Mouse (Mus musculus) kidney, postnatal 25 days (tissue): ENCODE results near the gene Sart3.
A peak's percentile ranks its signal among the peaks of the same experiment; 100 is the strongest.

Experiments used
- DNase-seq, 2 experiments: peaks; one replicate each; pipeline ENCODE4 v3.0.0; 2021; ENCODE audit warnings: mixed read lengths in 2 of 2

The Sart3 gene

DNA sequence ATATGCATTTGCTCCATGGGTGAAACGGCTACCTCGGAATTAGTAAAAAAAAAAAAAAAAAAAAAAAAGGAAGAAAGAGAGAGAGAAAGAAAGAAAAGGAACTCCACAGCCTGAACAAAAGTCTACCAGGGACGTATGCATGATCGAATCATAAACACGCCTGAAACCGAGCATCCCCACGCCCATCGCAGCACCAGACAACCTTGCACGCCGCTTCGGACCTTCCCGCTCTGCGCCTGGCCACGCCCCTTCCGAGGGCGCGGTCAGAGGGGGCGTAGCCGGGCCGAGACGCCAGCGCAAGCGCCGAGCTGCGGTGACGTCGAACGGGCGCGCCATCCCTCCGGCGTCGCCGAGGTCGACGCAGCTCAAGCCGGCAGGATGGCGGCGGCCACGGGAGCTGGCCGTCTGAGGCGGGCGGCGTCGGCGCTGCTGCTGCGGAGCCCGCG lies at the start of gene Sart3, which contains the start of gene Iscu:
Gene Sart3 (minus strand): TSS at position 61 of the 446 bp plus-strand sequence.
Gene Iscu (plus strand): TSS at position 299 of the 446 bp plus-strand sequence.
- DNase-seq: peak; percentile 91 to 97

GRCm38 (mm10) chr5:113818572-113818971 lies 46.3 kb upstream of the Sart3 start:
- DNase-seq: no peak

GRCm38 (mm10) chr5:113815638-113816152 lies 43.4 kb upstream of the Sart3 start:
- peak; percentile 72 to 79 for DNase-seq

DNA sequence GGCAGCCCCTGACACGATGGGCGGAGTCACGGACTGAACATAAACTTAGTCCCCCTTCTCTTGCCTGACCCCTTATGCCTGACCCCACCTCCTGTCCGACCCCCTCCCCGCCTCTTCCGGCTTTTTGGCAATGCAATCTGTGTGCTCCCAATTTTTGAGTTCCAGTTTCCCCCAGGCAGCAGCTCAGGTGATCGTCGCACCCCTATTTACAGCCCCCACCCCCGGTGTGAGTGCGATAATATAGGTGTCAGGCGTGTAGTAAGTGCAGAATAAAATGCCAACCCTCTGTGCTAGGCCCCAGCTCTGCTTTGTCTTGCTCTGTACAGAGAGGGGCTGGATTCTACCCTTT lies 42.7 kb upstream of the Sart3 start:
- DNase-seq: no peak

DNA sequence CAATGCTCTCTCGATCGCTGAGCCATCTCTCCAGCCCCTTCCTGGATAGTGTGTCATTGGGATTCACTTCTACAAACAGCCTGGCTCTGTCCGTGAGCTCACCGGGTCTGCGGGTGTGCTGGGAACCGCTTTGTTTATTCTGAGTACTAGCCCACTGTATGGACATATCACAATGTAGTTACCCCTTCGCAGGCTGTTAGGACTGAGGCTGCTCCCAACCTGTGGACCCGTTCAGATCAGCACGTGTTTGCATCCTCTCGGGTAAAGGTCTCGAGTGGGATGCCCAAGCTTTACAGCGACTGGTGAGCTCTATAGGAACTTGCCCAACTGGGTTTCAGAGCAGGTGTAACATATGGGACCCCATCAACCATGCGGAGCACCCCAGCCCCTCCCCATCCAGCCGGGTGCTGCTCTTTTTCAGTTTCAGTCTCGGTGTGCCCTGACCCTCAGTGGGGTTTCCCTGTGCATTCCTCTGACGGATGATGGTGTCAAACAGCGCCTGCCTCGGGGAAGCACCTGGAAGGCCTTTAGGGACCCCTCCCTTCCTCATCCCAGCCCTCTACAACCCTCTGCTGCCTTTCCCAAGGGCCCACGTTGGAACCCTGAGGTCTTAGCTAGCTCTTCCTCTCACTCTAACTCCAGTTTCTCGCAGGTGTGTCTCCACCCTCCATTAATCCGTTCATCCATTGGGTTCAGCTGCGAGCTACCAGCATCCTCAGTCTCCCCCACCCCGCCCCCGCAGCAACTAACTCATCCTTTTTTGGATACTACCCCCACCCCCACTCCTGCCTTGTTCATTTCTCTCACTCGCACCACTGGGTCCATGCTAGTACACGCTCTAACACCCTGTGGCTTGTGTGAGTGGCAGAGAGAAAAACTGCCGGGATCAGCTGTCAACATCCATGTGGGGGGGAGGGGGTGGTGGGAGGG lies 42.1 kb upstream of the Sart3 start:
- no peak for DNase-seq

DNA sequence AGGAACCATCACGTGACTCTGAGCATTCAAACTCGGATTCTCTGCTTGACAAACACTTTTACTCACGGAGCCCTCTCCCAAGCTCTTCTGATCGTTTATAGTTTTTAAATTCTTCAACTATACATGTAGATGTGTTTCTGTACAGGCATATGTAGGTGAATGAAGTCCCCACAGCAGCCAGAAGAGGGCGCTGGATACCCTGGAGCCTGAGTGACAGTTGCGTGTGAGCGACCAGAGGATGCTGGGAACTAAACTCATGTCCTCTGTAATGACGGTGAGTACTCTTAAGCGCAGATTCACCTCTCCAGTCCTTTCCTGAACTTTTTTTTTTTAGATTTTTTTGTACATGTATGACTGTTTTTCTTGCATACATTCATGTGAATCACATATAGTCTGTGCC lies 41.3 kb upstream of the Sart3 start:
- DNase-seq: peak in 1 of 2 experiments; percentile 29

DNA sequence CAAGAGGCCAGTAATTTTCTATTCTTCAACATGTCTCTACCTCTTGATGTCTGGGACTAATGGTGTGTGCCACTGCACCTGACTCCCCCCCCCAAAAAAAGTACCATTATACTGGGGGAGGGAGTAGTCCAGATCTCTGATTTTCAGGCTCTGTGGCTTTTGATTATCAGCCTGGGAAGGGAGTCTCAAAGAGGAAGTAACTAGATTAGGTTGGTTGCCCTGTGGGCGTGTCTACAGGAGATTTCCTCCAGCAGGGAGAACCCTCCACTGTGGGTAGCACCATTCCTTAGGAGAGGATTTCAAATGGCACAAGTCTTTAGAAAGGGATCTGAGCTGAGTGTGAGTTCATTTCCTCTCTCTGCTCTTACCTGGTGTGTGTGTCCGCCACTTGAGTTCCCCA lies 40.3 kb upstream of the Sart3 start:
- no peak for DNase-seq

GRCm38 (mm10) chr5:113811824-113812420 lies 39.6 kb upstream of the Sart3 start:
- peak in 1 of 2 experiments; percentile 41 for DNase-seq

DNA sequence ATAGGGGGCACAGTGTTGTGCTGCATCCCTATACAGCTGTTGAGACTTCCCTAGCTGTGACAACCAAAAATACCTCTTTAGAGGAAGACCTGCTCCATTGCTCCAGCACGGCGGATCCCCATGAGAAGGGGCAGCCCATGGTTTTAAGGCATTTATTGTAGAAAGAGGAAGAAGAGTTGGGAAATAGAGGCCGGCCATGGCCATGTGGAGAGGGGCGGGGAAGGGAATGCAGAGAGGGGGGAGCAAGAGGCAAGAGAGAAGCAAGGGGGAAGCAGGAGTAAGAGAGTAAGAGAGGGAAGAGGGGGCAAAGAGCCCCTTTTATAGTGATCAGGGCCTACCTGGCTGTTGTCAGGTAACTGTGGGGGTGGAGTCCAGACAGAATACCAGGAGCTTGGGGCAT lies 37.8 kb upstream of the Sart3 start:
- no peak for DNase-seq

- DNase-seq: no peak
Observed at GRCm38 (mm10) chr5:113808177-113808576, 35.9 kb upstream of the Sart3 start.

- no peak for DNase-seq
Observed at GRCm38 (mm10) chr5:113807712-113808111, 35.4 kb upstream of the Sart3 start.

DNA sequence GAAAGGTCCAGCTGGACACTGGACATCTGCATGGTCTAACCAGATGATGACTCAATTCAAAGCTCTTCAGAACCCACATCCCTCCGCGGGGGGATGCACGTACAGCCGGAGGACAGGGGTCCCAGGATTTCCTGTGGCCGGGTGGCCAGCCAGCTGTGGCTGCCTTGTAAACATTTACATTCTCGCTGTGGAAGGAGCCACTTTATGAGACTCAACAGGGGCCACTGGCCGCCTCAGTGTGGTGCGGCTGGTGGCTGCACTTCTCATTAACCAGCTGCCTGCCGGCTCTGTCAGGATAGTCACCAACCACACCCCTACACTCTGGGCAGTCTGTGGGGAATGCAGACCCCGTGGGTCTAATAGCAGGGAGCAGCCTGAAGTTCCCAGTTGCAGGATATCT lies 34.1 kb upstream of the Sart3 start:
- no peak for DNase-seq

GRCm38 (mm10) chr5:113805301-113805700 lies 33.0 kb upstream of the Sart3 start:
- DNase-seq: no peak

GRCm38 (mm10) chr5:113804395-113804966 lies 32.2 kb upstream of the Sart3 start:
- no peak for DNase-seq

DNA sequence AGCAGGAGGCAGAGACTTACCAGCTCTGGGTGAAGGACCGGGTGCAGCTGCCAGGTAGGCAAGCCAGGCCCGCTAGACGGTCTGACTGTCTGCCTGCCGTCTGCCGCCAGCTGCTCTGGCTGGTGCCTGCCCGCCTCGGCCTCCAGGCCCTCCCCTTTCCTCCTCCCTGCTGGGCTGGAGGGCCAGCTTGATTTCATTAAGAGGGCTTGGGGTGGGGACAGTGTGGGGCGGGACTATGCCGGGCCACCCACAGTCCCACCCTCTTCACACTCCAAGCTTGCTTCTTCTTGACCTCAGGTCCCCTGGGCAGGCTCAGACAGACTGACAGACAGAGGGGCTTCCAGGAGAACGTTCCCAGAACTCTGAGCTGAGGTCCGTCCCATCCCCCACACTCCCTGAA lies 28.0 kb upstream of the Sart3 start, which contains the start of gene Tmem119:
Gene Tmem119 (minus strand): TSS at position 237 of the 400 bp plus-strand sequence.
- DNase-seq: peak; percentile 50 to 70

- no peak for DNase-seq
Observed at GRCm38 (mm10) chr5:113799691-113800090, 27.4 kb upstream of the Sart3 start.

GRCm38 (mm10) chr5:113798525-113798924 lies 26.2 kb upstream of the Sart3 start:
- no peak for DNase-seq

GRCm38 (mm10) chr5:113797149-113797882 lies 25.0 kb upstream of the Sart3 start:
- DNase-seq: no peak

GRCm38 (mm10) chr5:113796401-113797148 lies 24.3 kb upstream of the Sart3 start:
- DNase-seq: peak in 1 of 2 experiments; percentile 43

DNA sequence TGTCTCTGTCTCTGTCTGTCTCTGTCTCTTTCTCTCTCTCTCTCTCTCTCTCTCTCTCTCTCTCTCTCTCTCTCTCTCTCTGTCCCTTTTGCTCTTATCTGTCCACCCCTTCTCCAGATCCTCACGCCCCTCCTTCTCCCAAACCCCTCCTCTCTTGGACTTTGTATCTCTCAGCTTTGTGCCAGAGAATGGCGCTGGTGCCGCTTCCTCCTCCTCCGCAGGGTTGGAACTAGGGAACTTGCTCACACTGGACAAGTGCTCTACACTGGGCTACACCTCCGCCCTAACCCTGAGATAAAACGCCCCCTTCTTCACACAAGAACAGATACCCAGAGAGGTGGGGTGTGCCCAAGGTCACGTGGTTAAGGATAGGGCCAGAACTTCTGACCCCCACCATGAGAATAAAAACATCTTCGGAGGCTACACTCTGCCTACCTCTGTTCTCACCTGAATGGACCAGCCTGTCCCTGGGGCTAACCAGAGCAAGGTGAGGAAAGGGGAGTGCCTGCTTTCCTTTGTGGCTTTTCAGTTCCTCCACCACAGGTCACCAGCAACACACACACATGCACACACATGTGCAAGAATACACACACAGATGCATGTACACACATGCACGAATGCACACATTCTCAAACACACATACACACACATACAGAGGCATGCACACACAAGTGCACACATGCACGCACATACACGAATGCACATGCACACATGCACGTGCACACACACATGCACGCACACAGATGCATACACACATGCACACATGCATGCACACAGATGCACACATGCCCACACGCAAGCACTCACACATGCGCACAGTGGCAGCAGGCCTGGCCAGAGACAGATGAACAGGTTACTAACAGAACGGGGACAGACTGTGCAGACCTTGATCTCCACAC lies 19.1 kb upstream of the Sart3 start:
- DNase-seq: peak in 1 of 2 experiments; percentile 41
